10 mouse cellular contexts compared by ENCODE assay signal in genomic region chr14:48202096-48203036, GRCm38 (mm10).
DNase-seq lines count a peak whose midpoint lies in the region; ATAC-seq and TF ChIP-seq lines count a peak whose summit lies in the region.
"Had no signal": no experiment of that assay in that cellular context is flagged by ENCODE, and none has a peak within 500 bp of the region (broad histone marks: within the 10 kb centered on the region; RNA-seq: fewer than 3 reads in every experiment).

No protein-coding gene starts in this region.

- no peak overlapping the region for H3K9ac ChIP-seq in forebrain, postnatal 0 days
- no peak overlapping the region for H3K9ac ChIP-seq in forebrain, embryonic 15.5 days (replicated peaks)
- no peak overlapping the region for H3K9ac ChIP-seq in neural tube, embryonic 12.5 days
- H3K9ac ChIP-seq in midbrain, embryonic 11.5 days (ENCODE audit: low read length) = no peak overlapping the region

- WGBS in forebrain, postnatal 0 days = 45% methylated on average over 17 of the region's 17 CpGs
- WGBS in forebrain, embryonic 15.5 days = 54% methylated on average over 17 of the region's 17 CpGs
- WGBS in neural tube, embryonic 12.5 days = 41% methylated on average over 17 of the region's 17 CpGs
- whole genome bisulfite sequencing in midbrain, embryonic 11.5 days = 58% methylated on average over 17 of the region's 17 CpGs

- ATAC-seq in forebrain, postnatal 0 days = peak; percentile 24
- ATAC-seq in forebrain, embryonic 15.5 days (replicated peaks) = no peak; the same call in 1 of the 2 replicates
- peak; percentile 23; the same call in 1 of the 2 replicates for ATAC-seq in neural tube, embryonic 12.5 days (ENCODE audit: low FRiP score, low read depth)
- peak; percentile 17; the same call in 1 of the 2 replicates for ATAC-seq in midbrain, embryonic 11.5 days (ENCODE audit: low FRiP score)

- no peak overlapping the region for H3K4me2 ChIP-seq in forebrain, postnatal 0 days (ENCODE audit: low read depth)
- H3K4me2 ChIP-seq in forebrain, embryonic 15.5 days (replicated peaks) = no peak overlapping the region
- H3K4me2 ChIP-seq in neural tube, embryonic 12.5 days (replicated peaks) = no peak overlapping the region
- no peak overlapping the region for H3K4me2 ChIP-seq in midbrain, embryonic 11.5 days

- H3K4me1 ChIP-seq in forebrain, postnatal 0 days (ENCODE audit: insufficient read depth) = peaks cover 10% of the 10 kb centered on the region; the same call in 1 of the 2 replicates
- H3K4me1 ChIP-seq in forebrain, embryonic 15.5 days = peaks cover 45% of the 10 kb centered on the region
- H3K4me1 ChIP-seq in neural tube, embryonic 12.5 days = peaks cover 39% of the 10 kb centered on the region
- peaks cover 27% of the 10 kb centered on the region for H3K4me1 ChIP-seq in midbrain, embryonic 11.5 days (ENCODE audit: control insufficient read depth, insufficient read depth, low read length)

- H3K27me3 ChIP-seq in forebrain, postnatal 0 days (ENCODE audit: insufficient read depth, low read length) = no peaks in the 10 kb centered on the region
- no peaks in the 10 kb centered on the region for H3K27me3 ChIP-seq in forebrain, embryonic 15.5 days
- H3K27me3 ChIP-seq in neural tube, embryonic 12.5 days (replicated peaks) = no peaks in the 10 kb centered on the region
- no peaks in the 10 kb centered on the region for H3K27me3 ChIP-seq in midbrain, embryonic 11.5 days (ENCODE audit: control insufficient read depth, insufficient read depth, low read length)

- TF ChIP-seq CTCF in forebrain, postnatal 0 days (IDR thresholded peaks at IDR 0.05; ENCODE audit: low read depth) = 0 out of 2 replicates have a peak, but pooled peaks have one; percentile 14

- H3K27ac ChIP-seq in forebrain, postnatal 0 days (ENCODE audit: low read depth, low read length) = no peak overlapping the region
- no peak overlapping the region for H3K27ac ChIP-seq in forebrain, embryonic 15.5 days (replicated peaks)
- no peak overlapping the region for H3K27ac ChIP-seq in neural tube, embryonic 12.5 days
- no peak overlapping the region for H3K27ac ChIP-seq in midbrain, embryonic 11.5 days (ENCODE audit: low read depth, low read length)

- DNase-seq in forebrain, postnatal 0 days = no peak
- DNase-seq in neural tube, embryonic 10.5 days (ENCODE audit: extremely low spot score, low spot score) = no peak
- peak; percentile 86 for DNase-seq in midbrain, embryonic 11.5 days (ENCODE audit: low spot score, missing footprints)
- DNase-seq in thymus, postnatal 4 days = peak; percentile 53
- no peak for DNase-seq in gastrocnemius, postnatal 10 days
- no peak for DNase-seq in adrenal gland, postnatal 25 days
- DNase-seq: cerebellum, adult 9-10 months had no signal

- no peaks in the 10 kb centered on the region for H3K9me3 ChIP-seq in forebrain, postnatal 0 days (ENCODE audit: low read length)
- no peaks in the 10 kb centered on the region for H3K9me3 ChIP-seq in forebrain, embryonic 15.5 days
- H3K9me3 ChIP-seq in neural tube, embryonic 12.5 days = no peaks in the 10 kb centered on the region
- no peaks in the 10 kb centered on the region for H3K9me3 ChIP-seq in midbrain, embryonic 11.5 days (ENCODE audit: control insufficient read depth, low read length)

- H3K4me3 ChIP-seq in forebrain, postnatal 0 days (ENCODE audit: low read depth, low read length) = no peak overlapping the region
- no peak overlapping the region for H3K4me3 ChIP-seq in forebrain, embryonic 15.5 days
- H3K4me3 ChIP-seq in neural tube, embryonic 12.5 days = no peak overlapping the region
- H3K4me3 ChIP-seq in midbrain, embryonic 11.5 days (ENCODE audit: low read depth, low read length) = no peak overlapping the region
- H3K4me3 ChIP-seq: myocyte had no signal

- H3K36me3 ChIP-seq in forebrain, postnatal 0 days (ENCODE audit: insufficient read depth) = no peaks in the 10 kb centered on the region
- H3K36me3 ChIP-seq in forebrain, embryonic 15.5 days = no peaks in the 10 kb centered on the region
- no peaks in the 10 kb centered on the region for H3K36me3 ChIP-seq in neural tube, embryonic 12.5 days
- H3K36me3 ChIP-seq in midbrain, embryonic 11.5 days (ENCODE audit: control insufficient read depth, insufficient read depth, low read length) = no peaks in the 10 kb centered on the region

Comparison
In these comparisons a context has a peak if more than half of its experiments do, and no peak if none do; other contexts are left out.
1. DNase-seq: peak in midbrain, embryonic 11.5 days (single experiment) and thymus, postnatal 4 days (single experiment); none in forebrain, postnatal 0 days (single experiment), neural tube, embryonic 10.5 days (single experiment), gastrocnemius, postnatal 10 days (single experiment) and adrenal gland, postnatal 25 days (single experiment).